Mouse (Mus musculus) liver, embryonic 14.5 days (tissue): ENCODE measurements around the gene Ptgfrn. TPM values are rescaled to one million over a fixed set of nuclear protein-coding genes. Genes with fewer than 3 reads are reported as not detected.

Source experiments
- ATAC-seq: fragments of 200-750 bp; cut with Nextera tagmentation; 2 replicates; pipeline ENCODE4 v1.8.0; 2017; ENCODE audit warnings: moderate number of reproducible peaks, mild to moderate bottlenecking, moderate library complexity; ENCODE audit not compliant: insufficient read depth
- DNase-seq, 3 experiments: peaks; one replicate each; pipeline ENCODE4 v3.0.0-alpha.2; 2012 to 2013; ENCODE audit warnings: low read depth in 3 of 3, low spot score in 3 of 3
- H3K27ac ChIP-seq: fragments of 300-500 bp; sonication (generic); 2 replicates; pipeline ENCODE4 v1.5.1; 2014; ENCODE audit warnings: moderate library complexity, mild to moderate bottlenecking, control low read depth, inconsistent platforms
- H3K27me3 ChIP-seq: fragments of 300-500 bp; sonication (generic); 2 replicates; pipeline ENCODE4 v1.6.1; 2014; ENCODE audit warnings: mild to moderate bottlenecking, low read length, moderate library complexity; ENCODE audit not compliant: control insufficient read depth, insufficient read depth
- H3K36me3 ChIP-seq: fragments of 300-500 bp; sonication (generic); replicated peaks from 2 replicates; pipeline ENCODE4 v1.6.1; 2014; ENCODE audit warnings: low read depth; ENCODE audit not compliant: control insufficient read depth, insufficient read depth
- H3K4me1 ChIP-seq, 2 experiments: fragments of 200-500 bp in 1 of 2; fragments of 300-500 bp in 1 of 2; sonication (generic) in 1 of 2; replicated peaks; 2 replicates each; pipeline ENCODE4 v1.6.1; 2012 to 2014; ENCODE audit warnings: antibody characterized with exemption in 1 of 2, inconsistent platforms in 1 of 2, low read length in 1 of 2; ENCODE audit not compliant: control insufficient read depth in 2 of 2, insufficient read depth in 2 of 2
- H3K4me2 ChIP-seq: fragments of 300-500 bp; sonication (generic); 2 replicates; pipeline ENCODE4 v1.6.1; 2014; ENCODE audit warnings: low read depth, mild to moderate bottlenecking, control low read depth, moderate library complexity
- H3K4me3 ChIP-seq, 2 experiments: fragments of 200-500 bp in 1 of 2; fragments of 300-500 bp in 1 of 2; sonication (generic) in 1 of 2; 2 replicates each; pipeline ENCODE4 v1.5.1; 2012 to 2014; ENCODE audit warnings: low read depth in 2 of 2, low read length in 2 of 2, mild to moderate bottlenecking in 2 of 2, control low read depth in 1 of 2, inconsistent platforms in 1 of 2, moderate library complexity in 1 of 2; ENCODE audit not compliant: insufficient read depth in 1 of 2
- H3K9ac ChIP-seq: fragments of 300-500 bp; sonication (generic); replicated peaks from 2 replicates; pipeline ENCODE4 v1.6.1; 2014; ENCODE audit warnings: mild to moderate bottlenecking, control low read depth, moderate library complexity
- H3K9me3 ChIP-seq: fragments of 300-500 bp; sonication (generic); 2 replicates; pipeline ENCODE4 v1.6.1; 2016; ENCODE audit warnings: low read length, mixed read lengths; ENCODE audit not compliant: control insufficient read depth
- CTCF ChIP-seq: IDR thresholded peaks from 2 replicates; pipeline ENCODE4 v1.5.1; 2016; ENCODE audit warnings: antibody characterized with exemption, low read depth, control low read depth
- EP300 ChIP-seq: IDR thresholded peaks from 2 replicates; pipeline ENCODE4 v1.6.1; 2016; ENCODE audit warnings: antibody characterized with exemption, low read depth
- WGBS: fragments of 180-500 bp; shearing (Covaris S2); extraction: QIAGEN DNeasy Blood & Tissue Kit; methylation state at CpG from one replicate; pipeline ENCODE4 v1.1.7; 2014; ENCODE audit not compliant: insufficient replicate concordance; 5-methylcytosine and 5-hydroxymethylcytosine counted together
- polyA plus RNA-seq, 2 experiments: library from polyadenylated mRNA; depleted of rRNA in 1 of 2; stranded (reverse) in 1 of 2; unstranded in 1 of 2; fragments of >200 nt; fragmentation: Nextera tagmentation in 1 of 2; extraction: Ambion mirVana in 1 of 2; gene quantifications; 2 replicates each; pipeline versions ENCODE4 v1.2.1 to v1.2.3; 2012 to 2014

Ptgfrn gene
- polyA plus RNA-seq, 2 experiments, result 0.29 to 1.2 TPM

GRCm38 (mm10) chr3:101037984-101038545 is 72.0 kb downstream of the Ptgfrn start:
- Histone ChIP-seq H3K27me3 (no peaks in the 10 kb centered on the region), H3K4me2 (no peak overlapping the region), H3K4me1 (no peaks in the 10 kb centered on the region), H3K9ac (no peak overlapping the region), H3K9me3 (no peaks in the 10 kb centered on the region), H3K4me3 (no peak overlapping the region), H3K27ac (no peak overlapping the region), H3K36me3 (no peaks in the 10 kb centered on the region)
- WGBS, result 52% methylated on average over 5 of the region's 5 CpGs
- TF ChIP-seq CTCF, result no peak
- no peak for TF ChIP-seq EP300
- DNase-seq (no peak), ATAC-seq (no peak)

GRCm38 (mm10) chr3:101036001-101036400 is 74.1 kb downstream of the Ptgfrn start:
- no peak overlapping the region for H3K27ac ChIP-seq
- no peaks in the 10 kb centered on the region for H3K36me3 ChIP-seq
- peaks cover 0 to 4% of the 10 kb centered on the region in 2 experiments; a peak in 2 of 4 replicates for H3K4me1 ChIP-seq
- H3K9me3 ChIP-seq, result no peaks in the 10 kb centered on the region
- no peak overlapping the region for H3K4me2 ChIP-seq
- TF ChIP-seq CTCF (no peak), EP300 (no peak)
- no peak overlapping the region for H3K4me3 ChIP-seq
- no peak overlapping the region for H3K9ac ChIP-seq
- H3K27me3 ChIP-seq, result no peaks in the 10 kb centered on the region
- DNase-seq, result no peak
- no peak for ATAC-seq
- 83% methylated on average over 2 of the region's 2 CpGs for WGBS

- DNase-seq (no peak), ATAC-seq (no peak)
- Histone ChIP-seq H3K9me3 (no peaks in the 10 kb centered on the region), H3K4me3 (no peak overlapping the region), H3K27ac (no peak overlapping the region), H3K36me3 (no peaks in the 10 kb centered on the region), H3K27me3 (no peaks in the 10 kb centered on the region), H3K4me1 (peaks cover 0 to 7% of the 10 kb centered on the region in 2 experiments; a peak in 2 of 4 replicates), H3K4me2 (no peak overlapping the region), H3K9ac (no peak overlapping the region)
- TF ChIP-seq CTCF (no peak), EP300 (no peak)
- 67% methylated on average over 9 of the region's 9 CpGs for WGBS
Measured at GRCm38 (mm10) chr3:101034509-101034908, 75.6 kb downstream of the Ptgfrn start.

GRCm38 (mm10) chr3:101033644-101034043 is 76.4 kb downstream of the Ptgfrn start:
- H3K27me3 ChIP-seq, result no peaks in the 10 kb centered on the region
- TF ChIP-seq CTCF (no peak), EP300 (no peak)
- WGBS, result 20% methylated on average over 4 of the region's 4 CpGs
- H3K4me2 ChIP-seq, result no peak overlapping the region
- H3K36me3 ChIP-seq, result no peaks in the 10 kb centered on the region
- no peak overlapping the region for H3K9ac ChIP-seq
- no peak for ATAC-seq
- H3K27ac ChIP-seq, result no peak overlapping the region
- H3K4me3 ChIP-seq, result no peak overlapping the region
- peaks cover 0 to 7% of the 10 kb centered on the region in 2 experiments; a peak in 2 of 4 replicates for H3K4me1 ChIP-seq
- DNase-seq, result no peak
- no peaks in the 10 kb centered on the region for H3K9me3 ChIP-seq

GRCm38 (mm10) chr3:101031456-101032142 is 78.5 kb downstream of the Ptgfrn start:
- ATAC-seq (no peak), DNase-seq (no peak)
- H3K27ac ChIP-seq, result no peak overlapping the region

More at GRCm38 (mm10) chr3:101031456-101032142, 78.5 kb downstream of the Ptgfrn start:
- Histone ChIP-seq H3K27me3 (no peaks in the 10 kb centered on the region), H3K36me3 (no peaks in the 10 kb centered on the region), H3K4me2 (no peak overlapping the region), H3K4me1 (peaks cover 0 to 7% of the 10 kb centered on the region in 2 experiments; a peak in 2 of 4 replicates), H3K4me3 (no peak overlapping the region), H3K9ac (no peak overlapping the region), H3K9me3 (no peaks in the 10 kb centered on the region)
- TF ChIP-seq EP300 (no peak), CTCF (no peak)
- 38% methylated on average over 7 of the region's 7 CpGs for WGBS
